Mouse (Mus musculus) MN1 (cell line): ENCODE data around the gene Ntn1.

Experiments
- DNase-seq: peaks from one replicate; pipeline ENCODE4 v3.0.0-alpha.2; 2016; ENCODE audit warnings: low spot score

Ntn1 gene

GRCm38 (mm10) chr11:68185647-68186046, 215.0 kb downstream of the Ntn1 start:
- DNase-seq = no peak

- no peak for DNase-seq
These were observed 223.2 kb downstream of the Ntn1 start for GRCm38 (mm10) chr11:68177415-68177814.

GRCm38 (mm10) chr11:68176550-68176949, 224.1 kb downstream of the Ntn1 start:
- peak; percentile 24 for DNase-seq

GRCm38 (mm10) chr11:68172648-68173045, 228.0 kb downstream of the Ntn1 start:
- DNase-seq = no peak

- no peak for DNase-seq
These were observed 228.5 kb downstream of the Ntn1 start for GRCm38 (mm10) chr11:68171973-68172647.

GRCm38 (mm10) chr11:68168427-68168826, 232.2 kb downstream of the Ntn1 start:
- DNase-seq = no peak

GRCm38 (mm10) chr11:68164408-68164807, 236.2 kb downstream of the Ntn1 start:
- no peak for DNase-seq

GRCm38 (mm10) chr11:68159867-68160266, 240.8 kb downstream of the Ntn1 start:
- DNase-seq = no peak
